Mouse (Mus musculus) CH12.LX (cell line): Measurements from ENCODE around the gene Ggnbp2.
A peak's percentile ranks its signal among the peaks of the same experiment; 100 is the strongest.

Experiments used
- CTCF ChIP-seq, 2 experiments: IDR thresholded peaks in 1 of 2; conservative IDR thresholded peaks in 1 of 2; 2 replicates each; pipeline ENCODE4 v1.5.1; 2011 to 2012; ENCODE audit warnings: low read depth in 2 of 2, low read length in 2 of 2, improper control_type of control experiment in 1 of 2, inconsistent platforms in 1 of 2, mild to moderate bottlenecking in 1 of 2, moderate library complexity in 1 of 2
- ELF1 ChIP-seq: IDR thresholded peaks from 2 replicates; pipeline ENCODE4 v1.6.1; 2014; ENCODE audit warnings: low read depth, mild to moderate bottlenecking, inconsistent platforms, low read length, improper control_type of control experiment
- MAX ChIP-seq: IDR thresholded peaks from 2 replicates; pipeline ENCODE4 v1.6.1; 2011; ENCODE audit warnings: low read length, improper control_type of control experiment
- MAZ ChIP-seq: IDR thresholded peaks from 2 replicates; pipeline ENCODE4 v1.6.1; 2012; ENCODE audit warnings: low read depth, mild to moderate bottlenecking, inconsistent platforms, low read length, improper control_type of control experiment, moderate library complexity
- MEF2A ChIP-seq: IDR thresholded peaks from 2 replicates; pipeline ENCODE4 v1.6.1; 2014; ENCODE audit warnings: low read depth, mild to moderate bottlenecking, inconsistent platforms, low read length, improper control_type of control experiment, borderline replicate concordance
- POLR2A ChIP-seq: IDR thresholded peaks from 2 replicates; pipeline ENCODE4 v1.6.1; 2011; ENCODE audit warnings: low read depth, mild to moderate bottlenecking, improper control_type of control experiment, low read length
- TCF12 ChIP-seq: IDR thresholded peaks from 2 replicates; pipeline ENCODE4 v1.6.1; 2014; ENCODE audit warnings: low read depth, mild to moderate bottlenecking, inconsistent platforms, low read length, improper control_type of control experiment
- USF1 ChIP-seq: IDR thresholded peaks from 2 replicates; pipeline ENCODE4 v1.6.1; 2014; ENCODE audit warnings: low read depth, mild to moderate bottlenecking, inconsistent platforms, low read length, improper control_type of control experiment

- TF ChIP-seq ELF1 (no peak), CTCF (conservative IDR thresholded peaks at IDR 0.05 in 1 of 2, IDR thresholded peaks at IDR 0.05 in 1 of 2; ENCODE audit: low read depth in 2 of 2, low read length in 2 of 2) (no peak), TCF12 (no peak), MAZ (no peak), MEF2A (no peak), USF1 (no peak), POLR2A (0 out of 2 replicates have a peak, but pooled peaks have one; percentile 5), MAX (no peak)
These were observed 23.7 kb downstream of the Ggnbp2 start for GRCm38 (mm10) chr11:84846741-84847474.
